Mouse (Mus musculus) embryonic facial prominence, embryonic 10.5 days (tissue): ENCODE results near the gene Arrdc5. TPM values are rescaled to one million over a fixed set of nuclear protein-coding genes. Genes with fewer than 3 reads are reported as not detected.
"Not testable (repeated sequence)": the region's sequence is repeated elsewhere in the genome, so short reads cannot be mapped to it uniquely, and the experiment has no call there.

Experiments
- DNase-seq: peaks from one replicate; pipeline ENCODE4 v3.0.0-alpha.2; 2017; ENCODE audit warnings: low spot score
- H3K27ac ChIP-seq: fragments of 300-500 bp; sonication (generic); replicated peaks from 2 replicates; pipeline ENCODE4 v1.5.1; 2016; ENCODE audit warnings: mild to moderate bottlenecking
- H3K27me3 ChIP-seq: fragments of 300-500 bp; sonication (generic); replicated peaks from 2 replicates; pipeline ENCODE4 v1.6.1; 2016; ENCODE audit warnings: low read depth, mild to moderate bottlenecking; ENCODE audit not compliant: poor library complexity, severe bottlenecking
- H3K36me3 ChIP-seq: fragments of 300-500 bp; sonication (generic); replicated peaks from 2 replicates; pipeline ENCODE4 v1.6.1; 2016; ENCODE audit warnings: mild to moderate bottlenecking, moderate library complexity
- H3K4me1 ChIP-seq: fragments of 300-500 bp; sonication (generic); 2 replicates; pipeline ENCODE4 v1.6.1; 2016
- H3K4me3 ChIP-seq: fragments of 300-500 bp; sonication (generic); 2 replicates; pipeline ENCODE4 v1.5.1; 2016; ENCODE audit warnings: mild to moderate bottlenecking, moderate library complexity
- H3K9me3 ChIP-seq: fragments of 300-500 bp; sonication (generic); 2 replicates; pipeline ENCODE4 v1.6.1; 2016; ENCODE audit warnings: mild to moderate bottlenecking
- WGBS: fragments of 180-500 bp; shearing (Covaris S2); methylation state at CpG from one replicate; pipeline ENCODE4 v1.1.7; 2016; 5-methylcytosine and 5-hydroxymethylcytosine counted together
- polyA plus RNA-seq: library from polyadenylated mRNA; unstranded; fragments of >200 nt; fragmentation: Nextera tagmentation; extraction: Ambion mirVana; gene quantifications from 2 replicates; pipeline ENCODE4 v1.2.1, GENCODE M21; 2016

Gene Arrdc5
- polyA plus RNA-seq, 1 experiment from 2014 or later = not detected

DNA sequence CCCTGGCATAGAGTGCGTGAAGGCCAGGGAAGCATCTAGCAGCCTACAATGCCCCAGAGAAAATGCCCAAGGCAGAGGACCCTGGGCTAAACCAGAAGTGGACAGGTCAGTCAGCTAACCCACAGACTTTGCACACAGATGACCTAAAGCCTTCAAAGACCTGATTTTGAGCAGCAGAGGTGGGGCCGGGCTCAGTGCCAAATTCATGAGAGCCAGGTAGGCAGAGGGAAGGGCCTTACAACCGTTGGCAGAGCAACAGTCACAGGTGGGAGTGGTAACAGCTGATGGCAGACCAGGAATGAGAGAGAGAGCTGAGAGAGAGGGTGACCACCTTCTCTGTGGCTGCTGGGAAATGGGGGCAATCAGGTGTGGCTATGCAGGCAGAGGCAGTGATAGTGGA is 27.4 kb downstream of the Arrdc5 start:
- Histone ChIP-seq H3K27me3 (no peaks in the 10 kb centered on the region), H3K4me3 (no peak overlapping the region), H3K36me3 (peaks cover 25% of the 10 kb centered on the region), H3K9me3 (no peaks in the 10 kb centered on the region), H3K27ac (no peak overlapping the region), H3K4me1 (peaks cover 28% of the 10 kb centered on the region)
- DNase-seq = no peak
- WGBS = 85% methylated on average over 3 of the region's 3 CpGs

DNA sequence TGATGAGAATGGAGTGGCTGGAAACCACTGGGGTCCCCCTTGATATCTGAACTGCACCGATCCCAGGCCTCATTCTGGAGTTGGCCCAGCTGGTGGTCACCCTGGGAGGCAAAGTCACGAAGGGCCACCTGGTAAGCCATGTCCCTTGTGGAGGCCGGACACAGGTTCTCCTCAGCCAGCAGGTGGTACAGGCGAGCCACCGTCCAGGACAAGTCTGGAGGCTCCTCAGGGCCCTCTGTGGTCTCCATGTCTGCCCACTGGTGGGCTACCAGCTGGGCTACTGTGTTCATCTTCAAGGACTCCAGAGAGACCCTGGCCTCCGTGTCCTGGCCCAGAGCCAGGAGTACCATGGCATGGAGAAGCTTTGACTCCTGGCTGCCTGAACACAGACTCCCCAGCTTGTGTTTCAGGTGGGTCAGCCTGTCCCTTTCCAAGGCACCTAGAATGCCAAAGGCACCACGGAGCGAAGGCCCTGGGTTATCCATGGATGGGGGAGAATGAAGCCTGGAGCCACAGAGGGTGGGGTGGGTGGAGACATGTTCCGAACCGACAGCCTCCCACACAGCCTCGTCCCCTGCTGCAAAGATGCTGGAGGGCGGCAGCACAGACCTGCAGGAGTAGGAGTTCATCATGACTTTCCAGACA is 28.4 kb downstream of the Arrdc5 start:
- 87% methylated on average over 12 of the region's 12 CpGs for WGBS
- Histone ChIP-seq H3K27ac (no peak overlapping the region), H3K36me3 (peaks cover 25% of the 10 kb centered on the region), H3K27me3 (no peaks in the 10 kb centered on the region), H3K9me3 (no peaks in the 10 kb centered on the region), H3K4me3 (no peak overlapping the region), H3K4me1 (peaks cover 18% of the 10 kb centered on the region)
- DNase-seq = no peak

DNA sequence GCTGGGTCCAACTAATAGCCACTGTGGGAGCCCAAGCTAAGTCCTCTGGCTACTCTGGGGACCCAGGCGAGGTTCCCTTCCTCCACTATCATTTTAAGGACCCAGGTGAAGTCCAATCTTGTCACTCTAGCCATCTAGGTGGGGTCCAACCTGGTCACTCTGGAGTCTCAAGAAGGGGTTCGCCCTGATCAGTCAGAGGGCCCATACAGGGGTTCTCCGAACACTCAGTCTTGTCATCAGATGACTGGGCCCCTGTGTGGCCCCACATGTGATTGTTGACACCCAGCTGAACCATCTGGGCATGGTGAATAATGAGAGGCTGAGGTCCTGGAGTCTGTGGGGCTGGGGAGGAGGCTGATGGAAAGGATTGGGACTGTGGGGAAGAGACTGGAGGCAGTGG is 30.3 kb downstream of the Arrdc5 start:
- Histone ChIP-seq H3K4me1 (peaks cover 7% of the 10 kb centered on the region), H3K36me3 (peaks cover 31% of the 10 kb centered on the region), H3K27me3 (no peaks in the 10 kb centered on the region), H3K27ac (peak overlapping the region; percentile 81), H3K9me3 (no peaks in the 10 kb centered on the region), H3K4me3 (peak overlapping the region; percentile 58)
- 76% methylated on average over 3 of the region's 3 CpGs for WGBS
- DNase-seq = no peak

DNA sequence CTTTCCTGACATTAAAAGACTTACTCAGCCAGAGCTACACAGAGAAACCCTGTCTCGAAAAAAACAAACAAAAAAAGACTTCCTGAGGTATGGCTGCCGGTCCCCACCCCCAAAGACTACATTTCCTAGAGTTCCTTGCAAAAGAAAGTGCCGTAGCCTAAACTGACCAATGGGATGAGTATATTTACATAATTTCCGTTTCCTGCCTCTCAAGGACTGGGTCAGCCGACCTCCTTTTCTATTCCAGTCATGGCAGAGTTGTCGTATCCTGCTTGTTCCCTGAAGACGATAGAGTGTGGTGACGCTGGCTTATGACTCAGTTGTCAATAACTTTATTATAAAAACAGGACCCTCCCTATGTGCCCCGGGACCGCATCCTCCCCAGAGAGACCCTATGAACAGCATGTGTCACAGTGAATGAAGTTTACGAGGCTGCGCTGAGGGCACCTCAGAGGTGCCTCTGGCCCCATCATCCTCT is 30.9 kb downstream of the Arrdc5 start:
- peaks cover 34% of the 10 kb centered on the region for H3K36me3 ChIP-seq
- peak overlapping the region; percentile 58 for H3K4me3 ChIP-seq
- peak overlapping the region; percentile 81 for H3K27ac ChIP-seq
- H3K27me3 ChIP-seq = no peaks in the 10 kb centered on the region
- peaks cover 7% of the 10 kb centered on the region for H3K4me1 ChIP-seq
- DNase-seq = peak; percentile 65
- 22% methylated on average over 12 of the region's 12 CpGs for WGBS
- H3K9me3 ChIP-seq = no peaks in the 10 kb centered on the region

DNA sequence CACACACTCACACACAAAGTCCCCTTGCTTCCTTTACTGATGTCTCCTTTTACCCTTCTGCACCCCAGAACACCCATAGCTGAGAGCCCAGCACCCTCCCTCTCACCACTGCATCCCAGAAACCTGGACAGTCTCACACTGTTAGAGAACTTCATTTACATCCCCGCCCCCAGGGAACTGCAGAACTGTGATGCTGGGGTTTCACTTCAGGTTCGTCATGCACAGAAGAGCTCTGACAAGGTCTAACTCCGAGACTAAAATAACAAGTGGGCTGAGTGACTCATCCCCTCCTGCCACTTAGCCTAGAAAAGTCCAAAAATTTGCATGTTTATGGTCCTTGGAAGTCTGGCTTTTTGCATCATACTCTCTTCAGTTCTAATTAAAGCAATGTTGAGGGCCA is 33.8 kb downstream of the Arrdc5 start:
- Histone ChIP-seq H3K4me1 (peaks cover 12% of the 10 kb centered on the region), H3K9me3 (no peaks in the 10 kb centered on the region), H3K27ac (no peak overlapping the region), H3K36me3 (peaks cover 44% of the 10 kb centered on the region), H3K27me3 (no peaks in the 10 kb centered on the region), H3K4me3 (no peak overlapping the region)
- 73% methylated on average over 3 of the region's 3 CpGs for WGBS
- no peak for DNase-seq

DNA sequence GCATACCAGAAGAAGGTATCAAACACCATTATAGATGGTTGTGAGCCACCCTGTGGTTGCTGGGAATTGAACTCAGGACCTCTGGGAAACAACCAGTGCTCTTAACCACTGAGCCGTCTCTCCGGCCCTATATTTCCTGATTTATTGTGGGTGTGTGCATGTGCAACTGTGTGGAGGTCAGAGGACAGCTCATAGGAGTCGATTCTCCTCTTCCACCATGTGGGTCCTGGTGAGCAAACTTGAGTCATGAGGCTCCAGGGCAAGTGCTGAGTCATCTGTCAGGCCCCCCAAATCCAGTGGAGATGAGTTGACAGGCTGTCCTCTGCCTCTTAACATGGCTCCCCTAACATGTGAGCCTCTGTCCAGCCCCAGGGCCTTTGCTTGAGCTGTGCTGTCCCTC is 34.2 kb downstream of the Arrdc5 start:
- H3K36me3 ChIP-seq = peaks cover 44% of the 10 kb centered on the region
- peaks cover 16% of the 10 kb centered on the region for H3K4me1 ChIP-seq
- H3K9me3 ChIP-seq = no peaks in the 10 kb centered on the region
- 91% methylated on average over 3 of the region's 3 CpGs for WGBS
- H3K4me3 ChIP-seq = no peak overlapping the region
- no peaks in the 10 kb centered on the region for H3K27me3 ChIP-seq
- H3K27ac ChIP-seq = no peak overlapping the region
- no peak for DNase-seq

DNA sequence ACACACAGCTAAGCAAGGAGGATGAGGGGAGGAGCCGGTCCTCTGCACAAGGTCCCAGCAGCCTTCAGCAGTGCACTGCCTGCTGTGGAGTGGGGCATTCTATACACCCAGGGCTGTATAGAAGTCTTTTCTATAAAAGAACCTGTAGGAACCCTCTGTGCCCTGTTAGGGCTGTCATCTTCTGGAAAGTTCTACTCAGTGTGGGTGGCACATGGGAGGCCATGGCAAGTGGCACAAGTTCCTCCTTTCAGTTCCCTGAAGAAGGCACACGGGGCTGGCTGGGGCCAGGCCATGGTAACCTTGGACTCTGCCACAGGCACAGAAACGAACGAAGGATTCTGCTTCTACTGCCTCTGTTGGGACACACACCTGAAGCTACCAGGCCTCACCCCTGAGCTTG is 35.1 kb downstream of the Arrdc5 start:
- WGBS = 96% methylated on average over 4 of the region's 4 CpGs
- peaks cover 20% of the 10 kb centered on the region for H3K4me1 ChIP-seq
- no peak overlapping the region for H3K4me3 ChIP-seq
- no peaks in the 10 kb centered on the region for H3K27me3 ChIP-seq
- DNase-seq = no peak
- no peak overlapping the region for H3K27ac ChIP-seq
- no peaks in the 10 kb centered on the region for H3K9me3 ChIP-seq
- peaks cover 45% of the 10 kb centered on the region for H3K36me3 ChIP-seq

DNA sequence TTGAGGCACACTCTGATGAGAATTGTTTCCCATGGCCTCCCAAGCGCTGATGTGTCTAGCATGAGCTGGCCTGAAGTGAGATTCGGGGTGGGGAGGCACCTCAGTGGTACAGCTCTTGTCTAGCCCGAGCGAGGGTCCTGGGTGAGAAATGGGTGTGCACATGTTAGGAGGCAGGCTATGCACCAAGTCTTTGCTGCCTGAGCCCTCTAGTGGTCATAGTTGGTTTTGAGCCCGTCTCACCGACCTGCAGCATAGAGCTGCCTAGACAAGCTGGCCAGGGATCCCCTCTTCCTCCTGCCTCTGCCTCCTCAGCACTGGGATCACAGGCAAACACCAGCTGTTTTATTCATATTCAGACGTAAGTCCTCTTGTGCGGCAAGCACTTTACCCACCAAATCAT is 36.1 kb downstream of the Arrdc5 start:
- Histone ChIP-seq H3K27ac (no peak overlapping the region), H3K4me3 (no peak overlapping the region), H3K36me3 (peaks cover 55% of the 10 kb centered on the region), H3K27me3 (no peaks in the 10 kb centered on the region), H3K4me1 (peaks cover 22% of the 10 kb centered on the region), H3K9me3 (no peaks in the 10 kb centered on the region)
- WGBS = 21% methylated on average over 8 of the region's 8 CpGs
- peak; percentile 76 for DNase-seq

DNA sequence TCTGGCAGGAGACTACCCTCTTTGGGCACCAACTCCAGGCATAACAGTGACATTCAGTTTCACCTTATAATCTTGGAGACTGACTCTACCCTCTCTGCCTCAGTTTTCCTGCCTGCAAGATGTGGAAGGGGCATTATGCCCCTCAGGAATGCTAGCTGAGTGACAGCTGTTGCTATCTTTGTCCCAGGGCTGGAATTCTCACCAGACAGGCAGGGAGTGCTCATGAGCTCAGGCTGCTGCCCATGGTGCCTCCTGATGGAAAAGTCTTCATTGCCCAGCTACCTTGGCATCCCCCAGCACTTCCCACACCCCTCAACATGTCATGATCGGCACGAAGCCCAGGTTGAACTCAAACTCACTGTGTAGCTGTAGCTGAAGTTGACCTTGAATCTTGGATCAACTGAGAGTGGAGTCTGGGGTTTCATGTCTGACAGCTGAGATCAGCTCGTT is 37.4 kb downstream of the Arrdc5 start:
- H3K4me1 ChIP-seq = peaks cover 36% of the 10 kb centered on the region
- DNase-seq = no peak
- no peaks in the 10 kb centered on the region for H3K9me3 ChIP-seq
- peaks cover 69% of the 10 kb centered on the region for H3K36me3 ChIP-seq
- H3K27ac ChIP-seq = no peak overlapping the region
- 88% methylated on average over 3 of the region's 3 CpGs for WGBS
- no peaks in the 10 kb centered on the region for H3K27me3 ChIP-seq
- H3K4me3 ChIP-seq = no peak overlapping the region

DNA sequence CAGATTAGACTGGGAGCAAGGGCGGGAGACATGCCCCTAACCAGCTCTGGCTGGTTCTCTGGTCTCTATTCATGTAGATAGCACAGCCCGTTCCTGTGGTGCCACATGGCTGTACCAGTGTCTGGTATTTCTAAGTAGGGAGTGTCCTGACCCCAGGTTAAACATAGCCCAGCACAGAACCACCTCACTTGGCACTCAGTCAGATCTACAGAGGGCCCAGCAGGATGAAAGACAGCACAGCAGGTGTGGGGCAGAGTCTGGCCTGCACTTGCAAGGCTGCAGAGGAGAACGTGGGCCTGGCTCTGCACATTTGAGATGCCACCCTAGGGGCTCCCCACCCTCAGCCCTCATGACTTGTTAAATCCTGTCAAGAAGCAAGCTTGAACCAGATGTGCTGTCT is 38.9 kb downstream of the Arrdc5 start:
- no peak for DNase-seq
- Histone ChIP-seq H3K4me3 (no peak overlapping the region; the same call in 1 of the 2 replicates), H3K9me3 (no peaks in the 10 kb centered on the region), H3K27me3 (no peaks in the 10 kb centered on the region), H3K4me1 (peaks cover 42% of the 10 kb centered on the region), H3K27ac (no peak overlapping the region), H3K36me3 (peaks cover 70% of the 10 kb centered on the region)
- 79% methylated on average over 3 of the region's 3 CpGs for WGBS

DNA sequence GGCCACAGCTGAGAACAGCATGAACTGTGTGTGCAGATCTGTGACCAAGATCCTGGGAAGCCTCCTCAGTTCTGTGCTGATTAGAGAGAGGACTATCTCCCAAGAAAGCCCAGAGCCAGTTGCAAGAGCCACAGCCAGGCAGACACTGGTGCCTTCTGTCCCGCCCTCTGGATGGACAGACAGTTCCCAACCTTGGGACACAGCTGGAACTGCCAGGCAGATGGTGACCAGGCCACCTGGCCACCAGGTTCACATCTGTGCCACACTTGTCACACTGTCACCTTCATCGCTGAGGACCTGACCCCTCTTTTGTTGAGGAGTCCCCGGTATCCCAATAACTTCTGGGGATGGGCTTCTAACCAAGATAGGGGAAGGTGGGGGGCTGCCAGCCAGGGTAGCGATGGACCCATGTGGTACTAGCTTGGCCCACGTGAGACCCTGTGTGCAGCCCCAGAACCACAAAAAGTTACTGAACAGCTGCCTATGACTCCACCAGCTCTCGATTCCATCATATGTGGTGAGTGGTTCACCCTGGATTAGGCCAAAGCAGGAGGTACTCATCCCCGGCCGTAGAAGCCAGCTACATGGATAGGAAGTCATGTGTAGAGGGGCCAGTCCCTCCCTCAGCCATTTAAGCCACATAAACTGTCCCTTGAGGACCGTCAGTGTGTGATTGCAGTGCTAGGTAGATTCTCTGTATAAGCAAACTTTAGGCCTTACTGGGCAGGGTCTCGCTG is 40.6 kb downstream of the Arrdc5 start:
- H3K36me3 ChIP-seq = peaks cover 61% of the 10 kb centered on the region

DNA sequence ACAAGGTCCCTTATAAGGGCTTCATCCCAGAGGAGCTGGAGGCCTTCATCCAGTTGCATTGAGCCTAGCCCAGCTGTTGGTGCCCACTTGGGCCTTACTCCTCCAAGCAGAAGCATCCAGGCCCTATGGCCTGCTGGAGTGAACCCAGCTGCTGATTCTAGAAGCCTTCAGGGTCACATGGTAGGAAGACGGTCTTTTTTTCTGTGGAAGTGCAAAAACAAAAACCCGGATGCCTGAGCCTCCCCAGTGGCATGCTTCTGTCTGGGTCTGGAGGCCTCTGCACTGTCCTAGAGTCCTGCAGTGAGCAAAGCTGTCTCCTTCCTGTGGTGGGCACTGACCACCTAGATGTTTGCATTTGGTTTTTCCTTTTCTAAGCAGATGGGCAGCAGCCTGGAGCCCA is 41.3 kb downstream of the Arrdc5 start:
- WGBS = 74% methylated on average over 2 of the region's 2 CpGs
- not testable (repeated sequence) for H3K27ac ChIP-seq, DNase-seq, H3K9me3 ChIP-seq, H3K27me3 ChIP-seq
- Histone ChIP-seq H3K4me1 (peaks cover 42% of the 10 kb centered on the region), H3K4me3 (peak overlapping the region; percentile 1; the same call in 1 of the 2 replicates), H3K36me3 (peaks cover 58% of the 10 kb centered on the region)

More for the DNA sequence above, 40.6 kb downstream of the Arrdc5 start:
- peaks cover 42% of the 10 kb centered on the region for H3K4me1 ChIP-seq
- H3K4me3 ChIP-seq = peak overlapping the region; percentile 1; the same call in 1 of the 2 replicates
- DNase-seq = no peak
- H3K27me3 ChIP-seq = no peaks in the 10 kb centered on the region
- H3K9me3 ChIP-seq = no peaks in the 10 kb centered on the region
- 89% methylated on average over 10 of the region's 10 CpGs for WGBS
- H3K27ac ChIP-seq = no peak overlapping the region

DNA sequence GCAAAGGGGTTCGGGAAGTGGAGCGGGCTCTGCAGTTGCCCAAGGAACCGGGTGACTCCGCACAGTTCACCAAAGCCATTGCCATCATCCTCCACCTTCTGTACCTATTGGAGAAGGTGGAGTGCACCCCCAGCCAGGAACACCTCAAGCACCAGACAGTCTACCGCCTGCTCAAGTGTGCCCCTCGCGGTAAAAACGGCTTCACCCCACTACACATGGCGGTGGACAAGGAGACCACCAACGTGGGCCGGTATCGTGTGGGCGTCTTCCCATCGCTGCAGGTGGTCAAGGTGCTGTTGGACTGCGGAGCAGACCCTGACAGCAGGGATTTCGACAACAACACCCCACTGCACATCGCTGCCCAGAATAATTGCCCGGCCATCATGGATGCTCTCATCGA is 41.8 kb downstream of the Arrdc5 start:
- H3K9me3 ChIP-seq, H3K27ac ChIP-seq, DNase-seq, H3K27me3 ChIP-seq: not testable (repeated sequence)
- Histone ChIP-seq H3K36me3 (peaks cover 57% of the 10 kb centered on the region), H3K4me3 (peak overlapping the region; percentile 78; the same call in 1 of the 2 replicates), H3K4me1 (peaks cover 42% of the 10 kb centered on the region)
- WGBS = 94% methylated on average over 19 of the region's 19 CpGs
